Mouse (Mus musculus): ENCODE results near the gene Nos1ap. TPM values are rescaled to one million over a fixed set of nuclear protein-coding genes. Genes with fewer than 3 reads are reported as not detected.
A peak's percentile ranks its signal among the peaks of the same experiment; 100 is the strongest.

Gene Nos1ap
- polyA plus RNA-seq, 1 experiment from 2014 or later: 7.7 TPM

- H3K27ac ChIP-seq (replicated peaks; ENCODE audit: low read depth, low read length): 0 out of 2 replicates have a peak overlapping the region, but pooled peaks have one; percentile 15
- no peaks in the 10 kb centered on the region for H3K4me1 ChIP-seq (ENCODE audit: control insufficient read depth, insufficient read depth, low read length)
- ATAC-seq (ENCODE audit: low read depth): peak; percentile 100
- peak overlapping the region; percentile 69 for H3K4me3 ChIP-seq (ENCODE audit: low read depth, low read length)
- H3K9me3 ChIP-seq (ENCODE audit: control insufficient read depth, low read length): no peaks in the 10 kb centered on the region
- H3K36me3 ChIP-seq (ENCODE audit: control insufficient read depth, insufficient read depth, low read length): no peaks in the 10 kb centered on the region
- DNase-seq (ENCODE audit: low spot score): peak; percentile 95
- 3% methylated on average over 27 of the region's 32 CpGs for WGBS
- H3K27me3 ChIP-seq (replicated peaks; ENCODE audit: control insufficient read depth, insufficient read depth, low read length): no peaks in the 10 kb centered on the region
- peak overlapping the region; percentile 86 for H3K9ac ChIP-seq (ENCODE audit: low read depth, low read length)
- peak overlapping the region; percentile 71 for H3K4me2 ChIP-seq (ENCODE audit: low read depth, low read length)
Measured at GRCm38 (mm10) chr1:170255560-170255910, 334.1 kb downstream of the Nos1ap start.

- peak overlapping the region; percentile 69 for H3K4me3 ChIP-seq (ENCODE audit: low read depth, low read length)
- 0 out of 2 replicates have a peak overlapping the region, but pooled peaks have one; percentile 15 for H3K27ac ChIP-seq (replicated peaks; ENCODE audit: low read depth, low read length)
- H3K9ac ChIP-seq (ENCODE audit: low read depth, low read length): peak overlapping the region; percentile 86
- peak overlapping the region; percentile 71 for H3K4me2 ChIP-seq (ENCODE audit: low read depth, low read length)
- no peak for DNase-seq (ENCODE audit: low spot score)
- 36% methylated on average over 20 of the region's 30 CpGs for WGBS
- no peak; the same call in none of the 2 replicates for ATAC-seq (ENCODE audit: low read depth)
- no peaks in the 10 kb centered on the region for H3K9me3 ChIP-seq (ENCODE audit: control insufficient read depth, low read length)
- H3K27me3 ChIP-seq (replicated peaks; ENCODE audit: control insufficient read depth, insufficient read depth, low read length): no peaks in the 10 kb centered on the region
- H3K4me1 ChIP-seq (ENCODE audit: control insufficient read depth, insufficient read depth, low read length): no peaks in the 10 kb centered on the region
- H3K36me3 ChIP-seq (ENCODE audit: control insufficient read depth, insufficient read depth, low read length): no peaks in the 10 kb centered on the region
Measured at GRCm38 (mm10) chr1:170254893-170255559, 334.6 kb downstream of the Nos1ap start.

Other genes starting within 250 kb of the Nos1ap start
- 43.7 and 46.6 TPM in 2 replicates for gene Olfml2b, start 54.7 kb upstream of the Nos1ap start, polyA plus RNA-seq (2014; fragmentation: Nextera tagmentation; extraction: Ambion mirVana)